Mouse (Mus musculus) bone marrow macrophage, adult 2 months (primary cell): Measurements from ENCODE around the gene Gm10234. TPM values are rescaled to one million over a fixed set of nuclear protein-coding genes. Genes with fewer than 3 reads are reported as not detected.

Source experiments
- H3K27ac ChIP-seq: 2 replicates; pipeline ENCODE4 v1.5.1; 2012; ENCODE audit warnings: low read depth, low read length; ENCODE audit not compliant: insufficient read depth
- H3K4me1 ChIP-seq: 2 replicates; pipeline ENCODE4 v1.6.1; 2012; ENCODE audit warnings: low read length; ENCODE audit not compliant: control insufficient read depth, insufficient read depth
- H3K4me3 ChIP-seq: 2 replicates; pipeline ENCODE4 v1.5.1; 2012; ENCODE audit warnings: mild to moderate bottlenecking, low read length, moderate library complexity; ENCODE audit not compliant: insufficient read depth
- CTCF ChIP-seq: IDR thresholded peaks from 2 replicates; pipeline ENCODE4 v1.5.1; 2012; ENCODE audit warnings: low read depth, mild to moderate bottlenecking, low read length, moderate library complexity
- POLR2A ChIP-seq: IDR thresholded peaks from 2 replicates; pipeline ENCODE4 v1.6.1; 2012; ENCODE audit warnings: mild to moderate bottlenecking, low read depth, low read length, borderline replicate concordance
- polyA plus RNA-seq: library from polyadenylated mRNA; stranded (reverse); fragments of >200 nt; gene quantifications from 2 replicates; pipeline ENCODE4 v1.2.4, GENCODE M21; 2012; ENCODE audit not compliant: missing spikeins, insufficient read depth, insufficient read length

Gene Gm10234
- polyA plus RNA-seq, 1 experiment: not detected

DNA sequence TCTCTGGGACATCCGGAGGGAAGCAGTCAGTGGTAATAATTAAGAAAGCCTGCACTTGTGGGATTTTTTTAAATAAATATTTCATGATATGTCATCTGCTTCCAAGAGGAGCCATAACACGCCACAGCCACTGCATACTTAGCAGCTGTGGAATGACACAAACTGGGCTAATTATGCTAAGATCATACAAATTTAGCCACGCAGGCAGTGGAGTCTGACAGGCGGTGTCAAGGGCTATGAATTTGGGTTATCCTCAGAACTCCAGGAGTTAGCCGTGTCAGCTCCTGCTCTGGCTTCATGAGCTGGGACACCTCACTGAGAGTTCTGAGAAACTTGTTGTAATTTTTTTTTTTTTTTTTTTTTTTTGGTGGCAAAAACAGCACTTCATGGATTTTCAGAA lies 40.8 kb downstream of the Gm10234 start:
- H3K4me3 ChIP-seq: no peak overlapping the region
- TF ChIP-seq POLR2A: no peak
- no peak for TF ChIP-seq CTCF
- H3K27ac ChIP-seq: no peak overlapping the region

DNA sequence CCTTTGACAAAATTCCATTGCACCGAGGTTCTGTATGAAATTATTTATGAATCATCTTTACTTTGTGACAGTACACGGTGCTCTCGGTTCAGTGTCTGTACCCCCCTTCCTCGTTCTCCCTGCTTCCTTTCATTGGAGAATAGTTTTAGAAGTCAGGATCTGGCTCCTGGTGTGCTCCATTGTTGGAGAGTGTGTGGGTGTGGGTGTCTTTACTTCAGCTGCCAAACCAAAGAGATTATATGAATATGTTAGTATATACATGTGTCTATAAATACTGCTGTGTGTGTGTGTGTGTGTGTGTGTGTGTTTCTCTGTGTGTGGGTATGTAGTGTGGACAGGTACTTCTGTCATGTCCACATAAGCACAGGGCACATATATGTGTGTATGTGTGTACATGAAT lies 49.9 kb downstream of the Gm10234 start:
- no peak for TF ChIP-seq CTCF
- no peak for TF ChIP-seq POLR2A
- Histone ChIP-seq H3K27ac (no peak overlapping the region), H3K4me3 (no peak overlapping the region), H3K4me1 (no peaks in the 10 kb centered on the region)

More for the DNA sequence above, 40.8 kb downstream of the Gm10234 start:
- H3K4me1 ChIP-seq: peaks cover 4% of the 10 kb centered on the region

Other genes starting within 250 kb of the Gm10234 start
- 0.52 and 0.88 TPM in 2 replicates for gene Kbtbd8, start 204.9 kb upstream of the Gm10234 start, polyA plus RNA-seq